Mouse (Mus musculus): ENCODE measurements around the gene 4930432M17Rik.

Gene 4930432M17Rik

DNA sequence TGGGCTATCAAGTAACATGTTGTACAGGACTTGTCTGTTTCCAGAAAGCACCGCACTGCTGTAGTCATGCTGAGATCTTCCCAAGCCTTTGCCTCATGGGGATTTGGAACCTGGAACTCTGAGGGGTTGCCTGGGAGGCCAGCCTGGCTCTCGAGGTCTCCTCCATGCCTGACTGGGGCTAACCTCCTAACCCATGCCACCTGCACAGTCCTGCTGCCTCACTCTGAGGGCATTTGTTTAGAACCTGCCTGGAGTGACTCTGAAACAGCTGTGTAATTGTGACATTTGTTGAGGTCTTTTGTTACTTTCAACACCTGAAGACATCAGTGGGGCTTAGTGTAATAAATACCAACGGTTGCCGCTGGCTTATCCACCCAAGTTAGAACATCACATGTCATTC is 41.7 kb downstream of the 4930432M17Rik start:
- no peak for DNase-seq

DNA sequence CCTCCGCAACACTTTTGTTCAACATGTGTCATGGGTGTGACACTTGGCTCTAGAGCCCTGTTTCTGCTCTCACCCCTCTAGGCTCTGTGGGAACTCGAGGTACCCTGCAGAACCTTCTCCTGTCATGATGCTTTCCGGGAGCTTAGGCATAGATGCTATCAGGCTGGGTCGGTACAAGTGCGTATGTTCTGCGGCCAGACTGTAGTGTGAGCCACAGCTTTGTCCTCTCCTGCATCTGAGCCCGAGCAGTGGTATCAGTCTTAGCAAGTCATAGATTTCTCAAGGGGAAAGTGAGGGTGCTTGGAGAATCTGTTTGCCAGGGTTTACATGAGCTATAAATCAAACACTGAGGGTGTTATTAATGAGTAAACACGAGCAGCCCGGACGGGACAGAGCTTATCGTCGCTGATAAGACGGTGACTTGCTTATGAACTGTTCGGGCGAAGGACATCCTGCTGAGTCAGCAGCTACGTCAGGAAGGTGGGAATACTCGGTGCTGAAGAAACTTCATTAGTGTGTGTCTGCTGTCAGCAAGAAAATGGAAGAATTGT is 42.7 kb downstream of the 4930432M17Rik start:
- no peak for DNase-seq

- DNase-seq, result no peak
Observed at GRCm38 (mm10) chr3:121713816-121714215, 43.3 kb downstream of the 4930432M17Rik start.

GRCm38 (mm10) chr3:121714461-121714860 is 43.9 kb downstream of the 4930432M17Rik start:
- no peak for DNase-seq

- DNase-seq, result no peak
Observed at GRCm38 (mm10) chr3:121715336-121715735, 44.8 kb downstream of the 4930432M17Rik start.

DNA sequence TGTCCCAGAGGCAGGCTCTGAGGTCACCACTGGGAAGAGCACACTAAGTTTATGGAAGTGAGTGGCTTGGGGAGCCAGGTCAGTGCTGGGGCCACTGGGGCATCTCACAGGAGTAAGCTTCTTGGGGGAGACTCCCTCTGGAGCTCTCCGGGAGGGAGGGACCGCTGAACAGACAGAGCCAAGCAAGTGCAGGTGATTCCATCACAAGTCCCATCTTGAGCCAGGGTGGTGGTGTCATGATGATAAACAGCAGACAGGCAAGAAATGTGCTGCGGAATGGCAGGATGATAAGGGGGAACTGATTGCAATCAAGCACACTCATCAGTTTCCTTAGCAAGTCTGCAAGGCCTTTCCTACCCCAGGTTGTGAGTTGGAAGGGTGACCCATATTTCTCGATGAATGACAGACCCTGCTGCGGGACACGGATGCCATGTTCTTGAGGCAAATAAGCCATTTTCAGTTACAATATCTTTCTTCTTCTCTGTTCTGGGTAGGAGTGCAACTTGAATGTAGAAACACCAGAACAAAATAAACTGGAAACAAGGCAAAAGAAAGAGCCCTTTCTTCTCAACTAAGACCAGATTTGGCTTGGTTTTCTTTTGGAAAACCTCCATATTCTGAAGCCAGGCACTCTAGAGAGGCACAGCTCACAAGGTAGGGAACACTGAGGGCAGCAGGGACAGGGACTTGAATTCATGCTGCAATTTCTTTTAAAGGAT is 45.3 kb downstream of the 4930432M17Rik start:
- DNase-seq, result no peak

- no peak for DNase-seq
Observed at GRCm38 (mm10) chr3:121716480-121716879, 45.9 kb downstream of the 4930432M17Rik start.

DNA sequence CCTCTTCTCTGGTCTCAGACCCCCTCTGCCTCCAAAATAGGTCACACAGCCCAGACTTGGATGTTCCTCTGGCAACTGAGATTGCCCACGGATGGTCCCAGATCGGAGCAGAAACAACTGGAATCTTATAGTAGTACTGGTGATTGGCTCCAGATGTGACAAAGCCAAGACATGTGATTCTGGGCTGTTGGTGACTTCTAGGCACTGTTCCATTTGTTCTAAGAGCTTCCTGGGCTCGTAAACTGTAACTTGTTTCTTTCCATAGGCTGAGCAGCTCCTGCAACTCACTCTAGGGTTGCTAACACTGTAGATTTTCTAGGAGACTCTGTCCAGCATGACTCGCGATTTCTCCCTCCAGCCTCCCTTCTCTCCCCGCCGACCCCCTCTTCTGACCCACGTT is 48.1 kb downstream of the 4930432M17Rik start:
- DNase-seq, result no peak

DNA sequence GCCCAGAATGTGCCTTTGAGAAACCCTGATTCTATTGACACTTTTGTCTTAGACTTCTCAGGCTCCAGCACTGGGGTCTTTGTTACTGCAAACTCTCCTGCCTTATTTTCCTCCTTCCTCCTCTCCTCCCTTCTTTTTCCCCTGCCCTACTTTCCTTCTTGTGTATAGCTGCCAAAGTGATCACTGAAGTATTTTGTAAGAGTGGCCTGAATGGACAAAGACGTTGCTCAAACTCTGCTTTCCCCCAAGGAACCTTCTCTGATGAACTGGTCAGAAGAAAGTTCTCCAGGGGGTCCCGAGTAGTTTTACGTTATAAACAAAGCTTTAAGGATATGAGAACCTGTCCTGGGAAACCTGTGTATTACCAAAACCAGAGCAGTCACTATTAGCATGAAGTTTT is 49.1 kb downstream of the 4930432M17Rik start:
- DNase-seq, result no peak

GRCm38 (mm10) chr3:121720801-121721690 is 50.5 kb downstream of the 4930432M17Rik start:
- DNase-seq, result no peak

DNA sequence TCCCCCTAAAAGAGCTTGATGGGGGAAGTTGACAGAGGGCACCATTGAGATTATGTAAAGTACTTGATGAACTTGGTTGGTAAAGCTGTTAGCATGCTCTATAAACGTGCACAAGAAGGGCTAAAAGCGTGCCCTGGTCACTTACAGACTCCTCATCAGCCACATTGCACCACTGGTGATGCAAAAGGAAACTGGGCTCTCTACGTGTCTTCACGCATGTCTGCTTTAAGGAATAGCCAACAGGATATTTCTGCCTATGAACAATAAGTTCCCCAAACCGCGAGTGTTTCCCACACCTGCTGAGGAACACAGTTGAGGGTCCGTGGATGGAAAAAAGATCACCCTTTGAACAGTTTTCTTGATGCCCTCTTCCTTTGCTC is 51.1 kb downstream of the 4930432M17Rik start:
- DNase-seq, result no peak

- DNase-seq, result peak; percentile 84 to 86
Observed at GRCm38 (mm10) chr3:121722971-121723844, 52.6 kb downstream of the 4930432M17Rik start, which contains the start of gene F3. Gene F3, plus strand, starts transcription at chr3:121723537.

- DNase-seq, result no peak
Observed at GRCm38 (mm10) chr3:121723968-121724524, 53.5 kb downstream of the 4930432M17Rik start.

DNA sequence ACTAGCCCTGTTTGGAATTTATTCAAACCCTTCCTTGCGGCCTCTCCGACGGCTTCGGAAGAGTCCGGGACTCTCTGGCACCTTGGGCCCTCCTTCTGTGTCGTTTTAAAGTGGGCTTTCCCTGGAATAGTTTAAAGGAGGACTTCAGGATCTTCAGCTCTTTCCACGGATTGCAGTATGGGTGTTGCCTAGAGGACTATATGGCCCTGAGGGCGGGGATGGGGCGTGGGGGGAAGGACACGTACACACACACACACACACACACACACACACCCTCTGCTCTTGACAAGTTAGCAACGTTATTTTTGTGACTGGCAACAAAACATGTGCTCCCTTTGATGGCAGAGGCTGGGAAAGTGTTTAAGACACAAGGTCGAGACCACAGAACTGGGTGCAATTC is 54.0 kb downstream of the 4930432M17Rik start:
- no peak for DNase-seq

GRCm38 (mm10) chr3:121725651-121726050 is 55.1 kb downstream of the 4930432M17Rik start:
- no peak for DNase-seq

GRCm38 (mm10) chr3:121729678-121730077 is 59.1 kb downstream of the 4930432M17Rik start:
- DNase-seq, result no peak

All from cerebellum, adult 18-20 months (tissue).